In the genomic region with DNA sequence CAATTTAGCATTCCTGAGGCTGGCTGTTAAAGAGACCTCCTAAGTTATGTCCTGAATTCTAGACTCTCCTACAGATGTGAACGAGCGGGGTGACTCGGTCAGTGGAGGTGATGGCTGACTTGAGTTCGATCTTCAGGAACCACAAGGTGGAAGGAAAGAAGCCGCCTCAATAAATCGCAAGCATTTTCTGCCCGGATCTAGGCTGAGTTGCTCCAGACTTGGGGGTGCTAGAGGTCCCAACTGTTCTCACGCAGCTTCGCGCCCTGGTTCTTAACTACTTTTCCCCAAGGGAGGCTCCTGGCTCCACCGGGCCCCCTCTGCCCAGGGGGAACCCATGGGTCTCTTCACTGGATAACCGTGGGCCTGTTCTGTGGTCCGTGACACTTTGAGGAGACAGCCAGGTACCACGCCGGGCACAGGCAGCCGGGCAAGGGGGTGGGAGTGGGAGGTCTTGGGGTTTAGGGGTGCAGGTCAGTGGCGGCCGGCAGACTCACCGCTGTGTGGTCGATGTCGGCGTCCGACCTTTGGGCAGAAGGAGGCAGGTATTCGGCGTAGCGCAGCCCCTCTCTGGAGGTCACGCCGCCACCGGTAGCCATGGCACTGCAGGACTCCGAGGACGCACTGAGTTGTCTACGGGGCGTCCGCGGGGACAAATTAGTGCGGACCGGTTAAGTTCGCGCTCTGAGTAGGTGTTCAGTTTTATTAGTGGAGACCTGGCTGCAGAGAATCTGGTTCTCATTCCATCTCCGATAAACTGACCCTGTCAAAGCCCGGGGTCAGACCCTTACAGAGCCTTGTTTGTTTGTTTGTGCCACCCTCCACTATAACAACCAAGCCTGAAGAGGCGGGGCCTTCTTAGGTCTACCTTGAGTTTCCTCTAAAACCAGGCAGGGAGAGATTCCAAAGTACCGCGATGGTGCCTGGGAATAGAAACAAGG, we compare ENCODE assay signal across 8 mouse cellular contexts. TPM values are rescaled to one million over a fixed set of nuclear protein-coding genes. Genes with fewer than 3 reads are reported as not detected.
DNase-seq lines count a peak whose midpoint lies in the region; ATAC-seq lines count a peak whose summit lies in the region.

TSS of gene Dnajc15 (minus strand) at position 822 of the 938 bp plus-strand sequence.

- no peak within 1 kb of the TSS for H3K27ac ChIP-seq in limb, embryonic 13.5 days
- peak within 1 kb of the TSS; percentile 42; the same call in 1 of the 2 replicates for H3K27ac ChIP-seq in midbrain, embryonic 15.5 days

- H3K36me3 ChIP-seq in limb, embryonic 13.5 days = no peaks in the 10 kb centered on the region; the same call in 1 of the 2 replicates
- no peaks in the 10 kb centered on the region for H3K36me3 ChIP-seq in midbrain, embryonic 15.5 days (replicated peaks)

- DNase-seq in A20 (ENCODE audit: low read depth, low spot score) = peak; percentile 91
- DNase-seq in brain, adult 2 months (ENCODE audit: low read depth, low spot score) = peak; percentile 93
- peak; percentile 78 to 86 for DNase-seq in heart, adult 9 months (ENCODE audit: low spot score in 2 of 2)
- DNase-seq in kidney, adult 9 months = peak; percentile 91
- peak; percentile 74 to 92 for DNase-seq in spleen, adult 18-20 months

- H3K9me3 ChIP-seq in limb, embryonic 13.5 days = no peaks in the 10 kb centered on the region
- H3K9me3 ChIP-seq in midbrain, embryonic 15.5 days = no peaks in the 10 kb centered on the region

- H3K4me1 ChIP-seq in limb, embryonic 13.5 days = peaks cover 3% of the 10 kb centered on the region; the same call in 1 of the 2 replicates
- 0 out of 2 replicates have a peak, but pooled peaks cover 7% of the 10 kb centered on the region for H3K4me1 ChIP-seq in midbrain, embryonic 15.5 days

- H3K27me3 ChIP-seq in limb, embryonic 13.5 days = no peaks in the 10 kb centered on the region
- no peaks in the 10 kb centered on the region for H3K27me3 ChIP-seq in midbrain, embryonic 15.5 days (replicated peaks)

- peak within 1 kb of the TSS; percentile 78 for H3K4me2 ChIP-seq in limb, embryonic 13.5 days (replicated peaks)
- H3K4me2 ChIP-seq in midbrain, embryonic 15.5 days = peak within 1 kb of the TSS; percentile 88

- peak; percentile 85 for ATAC-seq in erythroblast, adult 5-6 weeks (replicated peaks; ENCODE audit: low FRiP score, poor library complexity, severe bottlenecking)
- ATAC-seq in limb, embryonic 13.5 days (ENCODE audit: low FRiP score, low read depth) = peak; percentile 86
- peak; percentile 91 for ATAC-seq in midbrain, embryonic 15.5 days (replicated peaks)

- WGBS in limb, embryonic 13.5 days = 1% methylated on average over 44 of the region's 44 CpGs
- WGBS in midbrain, embryonic 15.5 days = 2% methylated on average over 44 of the region's 44 CpGs

- H3K4me3 ChIP-seq in limb, embryonic 13.5 days = peak within 1 kb of the TSS; percentile 86
- H3K4me3 ChIP-seq in midbrain, embryonic 15.5 days = peak within 1 kb of the TSS; percentile 95

- peak within 1 kb of the TSS; percentile 86 for H3K9ac ChIP-seq in limb, embryonic 13.5 days
- H3K9ac ChIP-seq in midbrain, embryonic 15.5 days = peak within 1 kb of the TSS; percentile 85

RNA-seq across cellular contexts. Expression of gene Dnajc15, which starts in this region (rescaled TPM):
- 2.7 TPM in 2 replicates for total RNA-seq in erythroblast, adult 5-6 weeks (2015; ENCODE audit: low replicate concordance)
- total RNA-seq in erythroblast, adult 5-6 weeks (2017; ENCODE audit: low replicate concordance) = 6.0 and 21.0 TPM in 2 replicates
- 99.9 and 108 TPM in 2 replicates for polyA plus RNA-seq in limb, embryonic 13.5 days (2015; fragmentation: Nextera tagmentation; extraction: Ambion mirVana)
- 76.2 and 76.4 TPM in 2 replicates for polyA plus RNA-seq in midbrain, embryonic 15.5 days (2015; fragmentation: Nextera tagmentation; extraction: Ambion mirVana)
